Mouse (Mus musculus) G1E (cell line): ENCODE measurements at regions not wholly inside any gene's neighbourhood (a gene's known extent, or its start where the extent isn't known, plus 50 kb on each side); places are given as distances from the start of the nearest gene placed in this dataset.

Source experiments
- ATAC-seq: 2 replicates; pipeline ENCODE4 v1.8.0; 2016; ENCODE audit warnings: mild to moderate bottlenecking; ENCODE audit not compliant: insufficient number of reproducible peaks, poor library complexity, low FRiP score, severe bottlenecking; ENCODE audit errors: extremely low read depth
- DNase-seq: peaks from one replicate; pipeline ENCODE4 v3.0.0; 2012; ENCODE audit warnings: low spot score
- H3K27me3 ChIP-seq: 2 replicates; pipeline ENCODE4 v1.6.1; 2012; ENCODE audit warnings: mild to moderate bottlenecking, low read length, inconsistent platforms; ENCODE audit not compliant: insufficient read depth
- H3K36me3 ChIP-seq: replicated peaks from 2 replicates; pipeline ENCODE3; 2012; ENCODE audit warnings: mild to moderate bottlenecking, inconsistent platforms
- H3K4me1 ChIP-seq: 2 replicates; pipeline ENCODE4 v1.6.1; 2012; ENCODE audit warnings: low read depth, low read length, inconsistent platforms, mixed read lengths; ENCODE audit not compliant: insufficient read depth
- H3K4me3 ChIP-seq: 2 replicates; pipeline ENCODE4 v1.5.1; 2012; ENCODE audit warnings: low read depth, mild to moderate bottlenecking, inconsistent platforms, low read length, moderate library complexity, mixed read lengths
- H3K9me3 ChIP-seq: replicated peaks from 2 replicates; pipeline ENCODE4 v1.6.1; 2012; ENCODE audit warnings: inconsistent platforms
- CTCF ChIP-seq: IDR thresholded peaks from 2 replicates; pipeline ENCODE4 v1.5.1; 2012; ENCODE audit warnings: low read depth, low read length, inconsistent platforms, mixed read lengths
- GATA1 ChIP-seq: IDR thresholded peaks from 2 replicates; pipeline ENCODE4 v1.6.1; 2012; ENCODE audit warnings: borderline replicate concordance, low read length, inconsistent platforms, mixed read lengths
- GATA2 ChIP-seq: IDR thresholded peaks from 2 replicates; pipeline ENCODE4 v1.6.1; 2012; ENCODE audit warnings: low read depth, low read length, inconsistent platforms, borderline replicate concordance
- POLR2AphosphoS5 ChIP-seq: IDR thresholded peaks from 2 replicates; pipeline ENCODE4 v1.6.1; 2012; ENCODE audit warnings: low read depth, low read length, inconsistent platforms; ENCODE audit not compliant: insufficient replicate concordance
- TAL1 ChIP-seq: conservative IDR thresholded peaks from 2 replicates; pipeline ENCODE4 v1.6.1; 2012; ENCODE audit warnings: low read depth, low read length, inconsistent platforms, mixed read lengths

- ATAC-seq, result no peak
- TF ChIP-seq GATA2, result no peak
- TF ChIP-seq CTCF, result no peak
- no peak for TF ChIP-seq TAL1
- no peak for TF ChIP-seq GATA1
- TF ChIP-seq POLR2AphosphoS5, result no peak
Observed at GRCm38 (mm10) chr3:144099444-144099843, 105.6 kb downstream of the Lmo4 start.

GRCm38 (mm10) chr3:144098762-144099161, 106.3 kb downstream of the Lmo4 start:
- no peak for ATAC-seq
- no peak for DNase-seq
- TF ChIP-seq TAL1 (no peak), CTCF (no peak), GATA2 (no peak)

More at GRCm38 (mm10) chr3:144099444-144099843, 105.6 kb downstream of the Lmo4 start:
- DNase-seq, result no peak
- H3K4me3 ChIP-seq, result no peak overlapping the region
- no peaks in the 10 kb centered on the region for H3K9me3 ChIP-seq
- no peaks in the 10 kb centered on the region for H3K36me3 ChIP-seq
- H3K4me1 ChIP-seq, result no peaks in the 10 kb centered on the region
- H3K27me3 ChIP-seq, result no peaks in the 10 kb centered on the region

GRCm38 (mm10) chr3:144091231-144091630, 113.8 kb downstream of the Lmo4 start:
- DNase-seq, result no peak
- H3K36me3 ChIP-seq, result no peaks in the 10 kb centered on the region
- ATAC-seq, result no peak
- H3K9me3 ChIP-seq, result peaks cover 3% of the 10 kb centered on the region; the same call in 1 of the 2 replicates
- H3K27me3 ChIP-seq, result no peaks in the 10 kb centered on the region
- H3K4me1 ChIP-seq, result no peaks in the 10 kb centered on the region
- no peak for TF ChIP-seq CTCF
- no peak for TF ChIP-seq TAL1
- no peak for TF ChIP-seq GATA2
- no peak for TF ChIP-seq GATA1
- no peak for TF ChIP-seq POLR2AphosphoS5
- H3K4me3 ChIP-seq, result no peak overlapping the region

More at GRCm38 (mm10) chr3:144098762-144099161, 106.3 kb downstream of the Lmo4 start:
- no peaks in the 10 kb centered on the region for H3K36me3 ChIP-seq
- no peaks in the 10 kb centered on the region for H3K4me1 ChIP-seq
- H3K9me3 ChIP-seq, result no peaks in the 10 kb centered on the region
- no peak overlapping the region for H3K4me3 ChIP-seq
- no peaks in the 10 kb centered on the region for H3K27me3 ChIP-seq

- no peak for ATAC-seq
- H3K9me3 ChIP-seq, result peaks cover 3% of the 10 kb centered on the region; the same call in 1 of the 2 replicates
- H3K27me3 ChIP-seq, result no peaks in the 10 kb centered on the region
- no peak for TF ChIP-seq CTCF
- TF ChIP-seq GATA2, result no peak
- TF ChIP-seq TAL1, result no peak
- no peak for TF ChIP-seq POLR2AphosphoS5
- no peak for TF ChIP-seq GATA1
- H3K4me3 ChIP-seq, result no peak overlapping the region
- no peaks in the 10 kb centered on the region for H3K4me1 ChIP-seq
- no peaks in the 10 kb centered on the region for H3K36me3 ChIP-seq
- DNase-seq, result no peak
Observed at GRCm38 (mm10) chr3:144089790-144090256, 115.2 kb downstream of the Lmo4 start.

- H3K36me3 ChIP-seq, result no peaks in the 10 kb centered on the region
- H3K4me1 ChIP-seq, result no peaks in the 10 kb centered on the region
- no peaks in the 10 kb centered on the region for H3K27me3 ChIP-seq
- no peak for ATAC-seq
- peaks cover 3% of the 10 kb centered on the region; the same call in 1 of the 2 replicates for H3K9me3 ChIP-seq
- TF ChIP-seq GATA1 (no peak), GATA2 (no peak), CTCF (no peak), TAL1 (no peak), POLR2AphosphoS5 (no peak)
- H3K4me3 ChIP-seq, result no peak overlapping the region
- no peak for DNase-seq
Observed at GRCm38 (mm10) chr3:144088261-144088884, 116.6 kb downstream of the Lmo4 start.

- ATAC-seq (no peak), DNase-seq (no peak)
- Histone ChIP-seq H3K4me1 (no peaks in the 10 kb centered on the region), H3K27me3 (no peaks in the 10 kb centered on the region), H3K9me3 (peaks cover 3% of the 10 kb centered on the region; the same call in 1 of the 2 replicates), H3K36me3 (no peaks in the 10 kb centered on the region), H3K4me3 (no peak overlapping the region)
- TF ChIP-seq GATA2, result no peak
- TF ChIP-seq POLR2AphosphoS5, result no peak
- TF ChIP-seq CTCF, result no peak
- TF ChIP-seq GATA1, result no peak
- TF ChIP-seq TAL1, result no peak
Observed at GRCm38 (mm10) chr3:144087771-144088170, 117.2 kb downstream of the Lmo4 start.

- H3K27me3 ChIP-seq, result no peaks in the 10 kb centered on the region
- H3K4me1 ChIP-seq, result no peaks in the 10 kb centered on the region
- no peak overlapping the region for H3K4me3 ChIP-seq
- TF ChIP-seq POLR2AphosphoS5, result no peak
- TF ChIP-seq GATA2, result no peak
- no peak for TF ChIP-seq GATA1
- TF ChIP-seq TAL1, result no peak
- TF ChIP-seq CTCF, result no peak
- no peaks in the 10 kb centered on the region for H3K36me3 ChIP-seq
- peaks cover 3% of the 10 kb centered on the region; the same call in 1 of the 2 replicates for H3K9me3 ChIP-seq
- no peak for DNase-seq
- ATAC-seq, result no peak
Observed at GRCm38 (mm10) chr3:144086176-144086575, 118.8 kb downstream of the Lmo4 start.
